Mouse (Mus musculus) cortical plate, adult 2 months (tissue): ENCODE data around the gene Rel. TPM values are rescaled to one million over a fixed set of nuclear protein-coding genes. Genes with fewer than 3 reads are reported as not detected.

Source experiments
- H3K27ac ChIP-seq: fragments of 200-500 bp; 2 replicates; pipeline ENCODE4 v1.5.1; 2012; ENCODE audit warnings: low read length, control low read depth, inconsistent platforms; ENCODE audit not compliant: insufficient read depth
- H3K4me1 ChIP-seq: fragments of 200-500 bp; 2 replicates; pipeline ENCODE4 v1.6.1; 2011; ENCODE audit warnings: low read length; ENCODE audit not compliant: control insufficient read depth, insufficient read depth
- H3K4me3 ChIP-seq: fragments of 200-500 bp; 2 replicates; pipeline ENCODE4 v1.5.1; 2011; ENCODE audit warnings: mild to moderate bottlenecking, low read length, control low read depth; ENCODE audit not compliant: insufficient read depth
- CTCF ChIP-seq: fragments of 200-500 bp; IDR thresholded peaks from 2 replicates; pipeline ENCODE4 v1.5.1; 2011; ENCODE audit warnings: mild to moderate bottlenecking, control low read depth, low read length; ENCODE audit not compliant: insufficient read depth; ENCODE audit errors: extremely low read depth
- POLR2A ChIP-seq: fragments of 200-500 bp; IDR thresholded peaks from 2 replicates; pipeline ENCODE4 v1.6.1; 2011; ENCODE audit warnings: mild to moderate bottlenecking, low read length, control low read depth; ENCODE audit not compliant: insufficient read depth; ENCODE audit errors: extremely low read depth
- polyA plus RNA-seq: library from polyadenylated mRNA; depleted of rRNA; stranded (reverse); fragments of >200 nt; gene quantifications from 2 replicates; pipeline ENCODE4 v1.2.3, GENCODE M21; 2012; rRNA removed

Rel gene
- polyA plus RNA-seq, 1 experiment = 2.2 TPM

- Histone ChIP-seq H3K27ac (no peak overlapping the region), H3K4me1 (no peaks in the 10 kb centered on the region), H3K4me3 (no peak overlapping the region)
- TF ChIP-seq POLR2A = no peak
- no peak for TF ChIP-seq CTCF
These were observed 77.5 kb downstream of the Rel start for GRCm38 (mm10) chr11:23693286-23693685.

- Histone ChIP-seq H3K4me1 (no peaks in the 10 kb centered on the region), H3K4me3 (no peak overlapping the region), H3K27ac (no peak overlapping the region; the same call in 1 of the 2 replicates)
- TF ChIP-seq CTCF (no peak), POLR2A (no peak)
These were observed 82.7 kb downstream of the Rel start for GRCm38 (mm10) chr11:23688060-23688459.

Other genes starting within 250 kb of the Rel start
- gene 1700093K21Rik, start 249.8 kb downstream of the Rel start, polyA plus RNA-seq = 0.66 and 0.90 TPM in 2 replicates
- gene 0610010F05Rik, start 137.3 kb downstream of the Rel start, polyA plus RNA-seq = 24.3 and 24.6 TPM in 2 replicates
- gene Pus10, start 105.3 kb downstream of the Rel start, polyA plus RNA-seq = 9.5 and 10.4 TPM in 2 replicates
- 15.5 and 16.9 TPM in 2 replicates for gene Pex13, start 105.0 kb downstream of the Rel start, polyA plus RNA-seq
- gene Papolg, start 124.3 kb upstream of the Rel start, polyA plus RNA-seq = 11.6 and 11.9 TPM in 2 replicates